Mouse (Mus musculus): Measurements from ENCODE around the gene Arhgap30. TPM values are rescaled to one million over a fixed set of nuclear protein-coding genes. Genes with fewer than 3 reads are reported as not detected.

Gene Arhgap30
- total and polyA plus RNA-seq, 3 experiments, result 52.0 to 78.5 (median 70.8) TPM

- TF ChIP-seq SIN3A (IDR thresholded peaks at IDR 0.05; ENCODE audit: low read length) (peak; percentile 67; the same call in 1 of the 2 replicates), UBTF (IDR thresholded peaks at IDR 0.05; ENCODE audit: low read depth, low read length) (peak; percentile 81; the same call in 1 of the 2 replicates), EP300 (IDR thresholded peaks at IDR 0.05; ENCODE audit: low read length) (no peak), BHLHE40 (IDR thresholded peaks at IDR 0.05; ENCODE audit: low read depth, low read length) (no peak), SMC3 (IDR thresholded peaks at IDR 0.05; ENCODE audit: low read depth, low read length) (0 out of 2 replicates have a peak, but pooled peaks have one; percentile 3), IRF4 (IDR thresholded peaks at IDR 0.05; ENCODE audit: low read depth, low read length) (peak; percentile 58; the same call in 1 of the 2 replicates), E2F4 (IDR thresholded peaks at IDR 0.05; ENCODE audit: insufficient replicate concordance, low read depth, low read length) (no peak), USF2 (conservative IDR thresholded peaks at IDR 0.05; ENCODE audit: low read depth, low read length) (no peak), CHD1 (IDR thresholded peaks at IDR 0.05; ENCODE audit: low read depth, low read length) (no peak), ZMIZ1 (IDR thresholded peaks at IDR 0.05; ENCODE audit: low read depth, low read length) (peak; percentile 86), TCF12 (IDR thresholded peaks at IDR 0.05; ENCODE audit: low read depth, low read length) (peak; percentile 90), HCFC1 (IDR thresholded peaks at IDR 0.05; ENCODE audit: low read depth, low read length) (peak; percentile 95), POLR2A (IDR thresholded peaks at IDR 0.05; ENCODE audit: low read depth, low read length) (peak; percentile 79), ZKSCAN1 (IDR thresholded peaks at IDR 0.05; ENCODE audit: borderline replicate concordance, low read depth, low read length) (no peak), PAX5 (IDR thresholded peaks at IDR 0.05; ENCODE audit: low read length) (no peak), MAX (IDR thresholded peaks at IDR 0.05; ENCODE audit: low read length) (peak; percentile 39; the same call in 1 of the 2 replicates), MAFK (IDR thresholded peaks at IDR 0.05; ENCODE audit: insufficient replicate concordance, low read length) (no peak), MAZ (IDR thresholded peaks at IDR 0.05; ENCODE audit: low read depth, low read length) (0 out of 2 replicates have a peak, but pooled peaks have one; percentile 72), RAD21 (IDR thresholded peaks at IDR 0.05; ENCODE audit: low read depth, low read length) (no peak), MXI1 (IDR thresholded peaks at IDR 0.05; ENCODE audit: low read depth, low read length) (peak; percentile 65; the same call in 1 of the 2 replicates), ELF1 (IDR thresholded peaks at IDR 0.05; ENCODE audit: low read depth, low read length) (peak; percentile 96)
Observed at GRCm38 (mm10) chr1:171410947-171411484, 22.3 kb downstream of the Arhgap30 start, which contains the start of gene Usf1 (continued).

- Histone ChIP-seq H3K4me3 (replicated peaks in 1 of 3; ENCODE audit: low read depth in 2 of 3, low read length in 2 of 3, poor library complexity in 1 of 3) (peak overlapping the region; percentile 87 to 88 (median 88)), H3K36me3 (replicated peaks in 1 of 2; ENCODE audit: control insufficient read depth in 1 of 2, insufficient read depth in 1 of 2, low read length in 1 of 2) (peaks cover 37 to 63% of the 10 kb centered on the region in 2 experiments), H3K9ac (ENCODE audit: insufficient read depth, low read depth) (peak overlapping the region; percentile 94), H3K4me1 (ENCODE audit: control insufficient read depth in 1 of 2, insufficient read depth in 2 of 2) (peaks cover 8 to 53% of the 10 kb centered on the region in 2 experiments; a peak in 3 of 4 replicates), H3K9me3 (replicated peaks; ENCODE audit: low read length) (no peaks in the 10 kb centered on the region), H3K4me2 (ENCODE audit: insufficient read depth, low read depth, poor library complexity, severe bottlenecking) (no peak overlapping the region), H3K27me3 (replicated peaks) (no peaks in the 10 kb centered on the region), H3K27ac (ENCODE audit: insufficient read depth, low read depth) (peak overlapping the region; percentile 93), H3K79me2 (replicated peaks; ENCODE audit: control insufficient read depth, extremely low read depth, insufficient read depth, poor library complexity, severe bottlenecking) (peaks cover 33% of the 10 kb centered on the region)
- no peak for TF ChIP-seq USF2 (conservative IDR thresholded peaks at IDR 0.05; ENCODE audit: low read depth, low read length)
- no peak for TF ChIP-seq MAX (IDR thresholded peaks at IDR 0.05; ENCODE audit: low read length)
- no peak for TF ChIP-seq NELFE (IDR thresholded peaks at IDR 0.05; ENCODE audit: low read depth, low read length)
- TF ChIP-seq ETS1 (conservative IDR thresholded peaks at IDR 0.05; ENCODE audit: low read depth, low read length), result no peak
- DNase-seq (ENCODE audit: extremely low read depth), result no peak
- in situ Hi-C loops (cut with MboI; ENCODE audit: low pct_ligation_motif_present, low pct_unique_long_range_greater_than_20kb, low sequenced_read_pairs), result no loop called here
- dilution Hi-C loops (cut with MboI; ENCODE audit: extremely low pct_ligation_motif_present, extremely low pct_unique_long_range_greater_than_20kb, low sequenced_read_pairs), result no loop called here
Observed at GRCm38 (mm10) chr1:171411492-171411941, 22.8 kb downstream of the Arhgap30 start.

Measured in CH12.LX (cell line).